Mouse (Mus musculus) hindbrain, embryonic 16.5 days (tissue): ENCODE data around the gene Srxn1. TPM values are rescaled to one million over a fixed set of nuclear protein-coding genes. Genes with fewer than 3 reads are reported as not detected.
"Not testable (repeated sequence)": the region's sequence is repeated elsewhere in the genome, so short reads cannot be mapped to it uniquely, and the experiment has no call there.

Experiments used
- ATAC-seq: fragments of 200-750 bp; cut with Nextera tagmentation; 2 replicates; pipeline ENCODE4 v1.8.0; 2017; ENCODE audit warnings: moderate TSS enrichment, moderate library complexity
- H3K27ac ChIP-seq: fragments of 300-500 bp; sonication (generic); 2 replicates; pipeline ENCODE4 v1.5.1; 2014; ENCODE audit warnings: low read depth, mild to moderate bottlenecking, control low read depth, low read length, moderate library complexity
- H3K27me3 ChIP-seq: fragments of 300-500 bp; sonication (generic); replicated peaks from 2 replicates; pipeline ENCODE4 v1.6.1; 2014; ENCODE audit warnings: low read length; ENCODE audit not compliant: control insufficient read depth, insufficient read depth
- H3K36me3 ChIP-seq: fragments of 300-500 bp; sonication (generic); 2 replicates; pipeline ENCODE4 v1.6.1; 2014; ENCODE audit warnings: mild to moderate bottlenecking, low read length, moderate library complexity, mixed read lengths; ENCODE audit not compliant: control insufficient read depth, insufficient read depth
- H3K4me1 ChIP-seq: fragments of 300-500 bp; sonication (generic); 2 replicates; pipeline ENCODE4 v1.6.1; 2014; ENCODE audit warnings: low read depth, low read length; ENCODE audit not compliant: control insufficient read depth, insufficient read depth
- H3K4me2 ChIP-seq: fragments of 300-500 bp; sonication (generic); 2 replicates; pipeline ENCODE4 v1.6.1; 2014; ENCODE audit warnings: mild to moderate bottlenecking, low read length, control low read depth, moderate library complexity
- H3K4me3 ChIP-seq: fragments of 300-500 bp; sonication (generic); 2 replicates; pipeline ENCODE4 v1.5.1; 2014; ENCODE audit warnings: mild to moderate bottlenecking, low read length, control low read depth, moderate library complexity
- H3K9ac ChIP-seq: fragments of 300-500 bp; sonication (generic); 2 replicates; pipeline ENCODE4 v1.6.1; 2014; ENCODE audit warnings: low read depth, mild to moderate bottlenecking, control low read depth, low read length, moderate library complexity
- H3K9me3 ChIP-seq: fragments of 300-500 bp; sonication (generic); 2 replicates; pipeline ENCODE4 v1.6.1; 2014; ENCODE audit warnings: mild to moderate bottlenecking, low read length, moderate library complexity; ENCODE audit not compliant: control insufficient read depth
- WGBS: fragments of 180-500 bp; shearing (Covaris S2); extraction: QIAGEN DNeasy Blood & Tissue Kit; methylation state at CpG from one replicate; pipeline ENCODE4 v1.1.7; 2014; 5-methylcytosine and 5-hydroxymethylcytosine counted together
- polyA plus RNA-seq: library from polyadenylated mRNA; unstranded; fragments of >200 nt; fragmentation: Nextera tagmentation; extraction: Ambion mirVana; gene quantifications from 2 replicates; pipeline ENCODE4 v1.2.1, GENCODE M21; 2015

The Srxn1 gene
- polyA plus RNA-seq, result 28.6 and 32.1 TPM in 2 replicates

DNA sequence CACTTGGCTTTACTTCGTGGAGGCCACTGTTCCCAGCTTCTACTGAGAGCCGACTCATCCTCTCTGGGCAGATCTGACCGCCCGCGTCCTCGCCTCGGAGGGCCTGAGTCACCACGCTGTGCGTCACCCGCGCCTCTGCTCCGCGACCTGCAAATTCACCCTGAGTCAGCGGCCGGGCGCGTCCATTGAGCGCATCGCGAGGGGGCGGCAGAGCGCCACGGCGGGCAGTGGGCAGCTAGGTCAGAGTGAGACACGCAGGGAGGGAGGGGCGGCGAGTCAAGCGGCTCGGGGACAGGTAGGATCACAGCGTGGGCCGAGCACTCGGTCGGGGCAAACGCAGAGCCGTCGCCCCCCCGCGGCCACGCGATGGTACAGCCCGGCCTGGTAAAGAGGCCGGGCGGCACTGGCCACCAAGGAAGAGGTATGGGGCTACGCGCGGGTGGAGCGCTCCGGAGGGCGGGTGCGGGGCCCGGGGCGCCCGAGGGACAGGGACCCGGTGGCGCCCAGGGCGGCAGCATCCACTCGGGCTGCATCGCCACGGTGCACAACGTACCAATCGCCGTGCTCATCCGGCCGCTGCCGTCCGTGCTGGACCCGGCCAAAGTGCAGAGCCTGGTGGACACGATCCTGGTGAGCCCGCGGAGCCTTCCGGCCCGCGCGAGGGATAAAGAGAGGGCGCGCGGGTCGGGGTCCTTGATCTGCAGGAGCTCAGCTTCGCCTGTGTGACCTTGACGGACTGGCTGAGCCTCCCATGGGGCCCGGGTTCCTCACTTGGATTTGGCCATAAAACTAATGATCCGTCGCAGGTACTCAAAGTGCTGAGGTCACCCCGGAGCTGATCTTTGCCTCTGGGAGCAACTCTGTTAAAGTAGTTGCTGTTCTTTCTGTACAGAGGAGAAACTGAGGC, at the start of gene Srxn1:
Srxn1 (plus strand) TSS at position 199 of the 907 bp plus-strand sequence.
- 2% methylated on average over 73 of the region's 84 CpGs for WGBS
- peak within 1 kb of the TSS; percentile 68; the same call in 1 of the 2 replicates for H3K27ac ChIP-seq
- H3K27me3 ChIP-seq, result no peaks in the 10 kb centered on the region
- H3K4me2 ChIP-seq, result peak within 1 kb of the TSS; percentile 92
- H3K4me3 ChIP-seq, result peak within 1 kb of the TSS; percentile 71
- ATAC-seq, result peak; percentile 86
- peak within 1 kb of the TSS; percentile 87 for H3K9ac ChIP-seq
- H3K9me3 ChIP-seq, result peaks cover 2% of the 10 kb centered on the region; the same call in 1 of the 2 replicates
- no peaks in the 10 kb centered on the region; the same call in 1 of the 2 replicates for H3K36me3 ChIP-seq
- H3K4me1 ChIP-seq, result peaks cover 18% of the 10 kb centered on the region

DNA sequence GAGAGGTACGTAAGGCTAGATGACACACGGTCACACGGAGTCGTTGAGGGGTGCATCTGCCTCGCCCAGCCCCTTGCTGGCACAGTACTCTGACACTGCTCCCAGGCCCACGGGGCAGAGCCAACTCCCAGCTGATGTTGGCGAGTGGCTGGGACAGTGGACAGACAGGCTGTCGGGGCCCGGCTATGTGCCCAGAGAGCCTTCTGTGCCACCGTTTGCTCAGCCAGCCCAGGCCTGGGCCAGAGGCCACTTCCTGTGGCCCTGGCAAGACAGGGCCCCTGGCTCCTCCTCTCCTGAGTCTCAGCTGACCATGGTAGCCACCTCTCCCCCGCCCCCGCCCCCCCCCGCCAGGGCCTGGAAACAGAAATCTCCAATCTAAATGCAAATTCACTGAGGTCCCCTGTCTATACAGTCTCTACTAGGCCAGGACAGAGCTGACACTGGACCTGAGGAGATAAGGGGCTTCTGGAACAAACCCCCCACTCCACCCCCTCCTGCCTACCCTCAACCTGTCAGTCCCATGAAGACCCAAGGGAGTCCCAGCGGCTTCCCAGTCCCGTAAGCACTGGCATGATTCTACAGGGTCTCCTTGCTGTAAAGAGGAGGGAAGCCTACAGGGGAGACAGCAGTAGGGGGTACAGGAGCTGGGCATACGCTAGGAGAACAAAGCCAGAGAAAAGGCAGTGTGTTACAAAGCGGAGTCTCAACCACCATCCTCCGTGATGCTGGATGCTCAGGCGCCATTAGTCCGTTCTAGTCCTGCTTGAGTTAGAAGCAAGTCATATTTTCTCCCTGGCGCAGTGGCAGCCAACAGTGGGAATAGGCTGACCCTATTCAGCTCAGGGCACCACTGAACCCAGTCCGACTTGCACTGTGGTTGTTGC, 48.7 kb upstream of the Srxn1 start:
- Histone ChIP-seq H3K4me1 (peaks cover 3% of the 10 kb centered on the region; the same call in 1 of the 2 replicates), H3K9ac (no peak overlapping the region), H3K4me2 (no peak overlapping the region), H3K27me3 (no peaks in the 10 kb centered on the region; the same call in 1 of the 2 replicates), H3K36me3 (no peaks in the 10 kb centered on the region), H3K9me3 (no peaks in the 10 kb centered on the region), H3K27ac (peak overlapping the region; percentile 8; the same call in 1 of the 2 replicates), H3K4me3 (no peak overlapping the region)
- peak; percentile 78 for ATAC-seq
- WGBS, result 52% methylated on average over 22 of the region's 22 CpGs

DNA sequence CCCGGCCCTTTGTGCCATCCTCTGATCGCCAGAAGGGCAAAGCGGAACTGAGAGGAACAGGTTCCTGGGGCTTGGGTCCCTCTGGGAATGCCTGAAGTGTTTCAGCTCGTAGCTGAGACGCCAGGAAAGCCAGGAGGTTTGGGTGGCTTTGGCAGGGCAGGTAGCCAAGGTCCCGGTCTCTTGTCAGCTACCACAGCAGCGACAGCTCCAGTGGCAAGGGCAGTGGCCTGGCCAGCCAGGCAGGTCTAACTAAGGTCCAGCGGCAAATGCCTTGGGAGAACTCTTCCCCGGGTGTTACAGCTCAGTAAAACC, 48.1 kb upstream of the Srxn1 start:
- 0 out of 2 replicates have a peak, but pooled peaks have one; percentile 10 for ATAC-seq
- WGBS, result 66% methylated on average over 9 of the region's 9 CpGs
- H3K9ac ChIP-seq, result no peak overlapping the region
- no peaks in the 10 kb centered on the region for H3K9me3 ChIP-seq
- H3K27me3 ChIP-seq, result no peaks in the 10 kb centered on the region; the same call in 1 of the 2 replicates
- H3K36me3 ChIP-seq, result no peaks in the 10 kb centered on the region
- H3K4me3 ChIP-seq, result no peak overlapping the region
- peak overlapping the region; percentile 8; the same call in 1 of the 2 replicates for H3K27ac ChIP-seq
- peaks cover 3% of the 10 kb centered on the region; the same call in 1 of the 2 replicates for H3K4me1 ChIP-seq
- no peak overlapping the region for H3K4me2 ChIP-seq

DNA sequence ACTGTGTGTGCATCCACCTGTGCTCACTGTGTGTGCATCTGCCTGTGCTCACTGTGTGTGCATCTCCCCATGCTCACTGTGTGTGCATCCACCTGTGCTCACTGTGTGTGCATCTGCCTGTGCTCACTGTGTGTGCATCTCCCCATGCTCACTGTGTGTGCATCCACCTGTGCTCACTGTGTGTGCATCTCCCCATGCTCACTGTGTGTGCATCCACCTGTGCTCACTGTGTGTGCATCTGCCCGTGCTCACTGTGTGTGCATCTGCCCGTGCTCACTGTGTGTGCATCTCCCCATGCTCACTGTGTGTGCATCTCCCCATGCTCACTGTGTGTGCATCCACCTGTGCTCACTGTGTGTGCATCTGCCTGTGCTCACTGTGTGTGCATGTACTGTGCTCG, 42.5 kb upstream of the Srxn1 start:
- H3K36me3 ChIP-seq, ATAC-seq, H3K27ac ChIP-seq, H3K27me3 ChIP-seq, H3K9ac ChIP-seq, H3K4me2 ChIP-seq, H3K4me3 ChIP-seq, H3K4me1 ChIP-seq, H3K9me3 ChIP-seq: not testable (repeated sequence)
- WGBS, result 94% methylated on average over 3 of the region's 3 CpGs

DNA sequence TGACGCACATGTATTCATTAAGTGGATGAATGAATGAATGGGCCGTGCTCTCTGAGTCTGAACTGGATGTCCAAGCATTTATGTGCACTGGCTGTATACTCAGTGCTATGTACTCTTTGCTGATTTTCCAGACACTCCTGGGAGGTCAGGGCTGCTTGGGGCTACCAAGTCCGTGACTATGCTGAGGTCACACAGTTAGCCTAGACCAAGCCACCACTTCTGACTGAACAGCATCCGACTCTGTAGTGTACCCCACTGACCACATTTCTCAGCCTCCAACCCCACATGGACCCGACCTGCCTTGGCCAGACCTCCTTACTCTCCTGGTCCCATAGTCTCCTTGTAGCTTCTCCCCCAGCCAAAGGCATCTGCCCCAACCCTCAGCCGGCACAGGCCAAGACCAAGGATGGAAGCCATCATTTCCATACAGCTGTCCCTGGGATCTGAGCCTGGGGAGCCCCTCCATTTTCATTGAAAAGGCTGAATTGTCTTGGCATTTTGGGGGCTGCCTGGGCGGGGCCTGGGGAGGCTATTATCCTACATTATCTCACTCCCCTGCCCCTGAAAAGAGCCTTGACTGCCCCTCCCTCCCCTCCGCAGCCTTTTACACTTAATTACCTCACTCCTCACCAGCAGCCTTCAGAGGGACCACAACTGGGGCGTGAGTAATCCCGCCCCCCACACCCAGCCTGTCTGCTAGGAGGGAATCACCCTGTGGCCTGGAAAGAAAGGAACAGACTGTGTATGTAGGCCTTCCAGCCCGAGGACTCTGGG, 36.5 kb upstream of the Srxn1 start:
- Histone ChIP-seq H3K4me1 (no peaks in the 10 kb centered on the region; the same call in none of the 2 replicates), H3K4me2 (no peak overlapping the region), H3K9me3 (no peaks in the 10 kb centered on the region), H3K9ac (no peak overlapping the region), H3K27ac (no peak overlapping the region), H3K36me3 (no peaks in the 10 kb centered on the region), H3K27me3 (no peaks in the 10 kb centered on the region), H3K4me3 (no peak overlapping the region)
- WGBS, result 34% methylated on average over 11 of the region's 11 CpGs
- peak; percentile 66 for ATAC-seq

DNA sequence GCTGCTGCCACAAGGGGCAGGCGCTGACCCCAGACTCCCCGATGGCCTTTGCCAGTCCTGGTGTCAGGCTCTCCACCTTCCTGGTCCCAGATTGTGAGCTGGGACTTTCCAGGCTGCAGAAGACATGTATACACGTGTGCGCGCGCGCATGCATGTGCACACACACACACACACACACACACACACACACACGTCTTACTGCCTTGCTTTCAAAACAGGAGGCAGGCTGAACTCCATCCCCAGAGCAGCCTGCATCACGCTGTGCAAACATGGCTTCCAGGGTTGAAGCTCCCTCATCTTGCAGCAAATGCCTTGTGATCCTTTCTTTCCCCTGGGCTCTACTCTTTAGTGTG, 35.9 kb upstream of the Srxn1 start:
- ATAC-seq, result peak; percentile 55; the same call in 1 of the 2 replicates
- H3K4me1 ChIP-seq, result no peaks in the 10 kb centered on the region; the same call in none of the 2 replicates
- H3K27ac ChIP-seq, result no peak overlapping the region
- no peaks in the 10 kb centered on the region for H3K36me3 ChIP-seq
- H3K9ac ChIP-seq, result no peak overlapping the region
- no peak overlapping the region for H3K4me2 ChIP-seq
- H3K9me3 ChIP-seq, result no peaks in the 10 kb centered on the region
- 41% methylated on average over 9 of the region's 9 CpGs for WGBS
- no peaks in the 10 kb centered on the region for H3K27me3 ChIP-seq
- no peak overlapping the region for H3K4me3 ChIP-seq

DNA sequence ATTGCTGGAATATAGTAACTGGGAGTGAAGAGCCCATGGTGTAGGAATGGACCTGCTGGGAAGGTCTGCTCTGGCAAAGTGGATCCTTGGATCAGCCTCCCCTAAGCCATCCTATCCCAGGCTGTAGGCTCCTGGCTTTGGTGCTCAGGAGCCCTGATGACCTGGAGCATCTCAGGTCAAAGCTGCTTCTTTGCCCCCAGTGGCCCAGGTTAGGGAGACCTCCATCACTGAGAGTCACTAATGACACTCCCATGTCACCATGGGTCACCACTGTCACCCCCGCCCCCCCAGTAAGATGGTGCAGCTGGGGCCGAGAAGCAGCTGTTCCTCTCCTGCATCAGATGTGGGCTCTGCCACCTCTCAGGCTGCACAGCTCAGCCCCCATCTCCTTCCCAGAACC, 35.4 kb upstream of the Srxn1 start:
- Histone ChIP-seq H3K36me3 (no peaks in the 10 kb centered on the region), H3K27ac (no peak overlapping the region), H3K4me2 (no peak overlapping the region), H3K9me3 (no peaks in the 10 kb centered on the region), H3K4me1 (no peaks in the 10 kb centered on the region; the same call in none of the 2 replicates), H3K4me3 (no peak overlapping the region), H3K9ac (no peak overlapping the region), H3K27me3 (no peaks in the 10 kb centered on the region)
- WGBS, result 63% methylated on average over 2 of the region's 2 CpGs
- no peak for ATAC-seq

DNA sequence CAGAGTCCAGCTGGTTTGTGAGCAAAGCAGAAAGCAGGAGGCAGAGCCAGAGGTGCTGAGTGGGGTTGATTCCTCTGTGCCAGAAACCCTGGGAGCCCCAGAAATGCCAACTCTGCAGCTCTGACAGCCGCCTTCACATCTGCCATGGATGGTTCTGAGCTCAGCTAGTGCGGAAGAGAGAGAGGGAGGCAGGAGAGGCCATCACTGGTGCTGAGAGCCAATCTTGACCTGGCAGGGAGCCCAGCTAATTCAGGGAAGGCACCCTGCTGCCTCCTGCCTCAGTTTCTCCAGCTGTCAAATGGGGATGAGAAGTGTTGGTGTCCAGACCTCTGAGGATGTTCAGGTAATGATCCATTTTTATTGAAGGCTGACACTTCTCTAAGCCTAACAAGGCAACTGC, 30.8 kb upstream of the Srxn1 start:
- ATAC-seq, result no peak
- H3K36me3 ChIP-seq, result no peaks in the 10 kb centered on the region
- H3K4me2 ChIP-seq, result no peak overlapping the region
- peaks cover 4% of the 10 kb centered on the region for H3K4me1 ChIP-seq
- H3K9ac ChIP-seq, result no peak overlapping the region
- no peaks in the 10 kb centered on the region for H3K9me3 ChIP-seq
- no peak overlapping the region for H3K27ac ChIP-seq
- H3K4me3 ChIP-seq, result no peak overlapping the region
- H3K27me3 ChIP-seq, result no peaks in the 10 kb centered on the region; the same call in 1 of the 2 replicates
- WGBS, result 54% methylated on average over 2 of the region's 2 CpGs
